Mouse (Mus musculus): ENCODE data around the gene Rrm2.
"Not testable (repeated sequence)": the region's sequence is repeated elsewhere in the genome, so short reads cannot be mapped to it uniquely, and the experiment has no call there.

Rrm2 gene

DNA sequence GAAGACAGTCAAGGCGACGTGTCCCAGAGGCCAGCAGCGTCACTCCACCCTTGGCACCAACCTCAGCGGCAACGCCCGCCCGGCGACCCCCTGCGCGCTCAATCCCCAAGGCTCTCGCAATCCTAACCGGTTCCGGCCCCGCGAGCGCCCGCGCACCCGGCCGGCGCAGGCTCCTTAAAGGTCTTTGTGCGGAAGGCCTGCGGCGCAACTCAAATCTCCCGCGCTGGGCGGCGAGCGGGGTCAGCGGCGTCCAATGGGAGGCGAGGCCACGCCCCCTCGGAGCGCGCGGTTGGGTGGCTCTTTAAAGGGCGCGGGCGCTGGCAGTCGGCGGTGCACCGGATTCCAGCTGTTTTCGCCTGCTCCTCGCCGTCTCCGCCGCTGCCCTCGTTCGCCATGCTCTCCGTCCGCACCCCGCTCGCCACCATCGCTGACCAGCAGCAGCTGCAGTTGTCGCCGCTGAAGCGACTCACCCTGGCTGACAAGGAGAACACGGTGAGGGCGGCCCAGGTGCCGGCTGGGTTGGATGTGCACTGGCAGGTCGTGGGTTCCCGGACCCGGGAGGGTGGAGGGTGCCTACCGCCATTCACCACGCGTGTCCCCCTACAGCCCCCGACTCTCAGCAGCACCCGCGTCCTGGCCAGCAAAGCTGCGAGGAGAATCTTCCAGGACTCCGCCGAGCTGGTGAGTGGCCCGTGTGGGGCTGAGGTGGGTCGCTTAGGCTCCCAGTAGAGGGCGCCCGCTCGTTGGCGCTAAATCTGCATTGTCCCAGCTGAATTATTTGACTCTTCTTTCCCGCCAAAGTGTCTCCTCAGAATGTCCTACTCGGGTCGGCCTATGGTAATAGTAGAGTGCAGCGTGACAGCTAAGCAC, at the start of gene Rrm2:
Rrm2 (plus strand) TSS at position 288 of the 870 bp plus-strand sequence.
- peak; percentile 97 to 98 for DNase-seq

DNA sequence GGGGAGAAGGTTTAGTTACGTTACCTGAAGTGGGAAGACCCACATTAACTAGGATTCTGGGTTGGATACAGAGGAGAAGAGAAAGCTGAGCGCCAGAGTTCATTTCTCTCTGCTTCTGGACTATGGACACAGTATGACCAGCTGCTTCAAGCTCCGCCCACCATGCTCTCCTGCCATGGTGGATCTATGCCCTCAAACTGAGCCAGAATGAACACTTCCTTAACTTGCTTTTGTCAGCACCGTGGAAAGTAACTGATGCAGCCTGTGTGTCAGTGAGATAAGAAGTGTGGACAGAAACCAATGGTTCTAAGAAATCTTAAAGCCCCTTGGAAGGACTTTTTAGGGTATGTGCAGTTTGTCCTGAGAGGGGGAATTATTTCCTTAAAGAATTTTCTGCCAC, 49.0 kb upstream of the Rrm2 start:
- DNase-seq = no peak

DNA sequence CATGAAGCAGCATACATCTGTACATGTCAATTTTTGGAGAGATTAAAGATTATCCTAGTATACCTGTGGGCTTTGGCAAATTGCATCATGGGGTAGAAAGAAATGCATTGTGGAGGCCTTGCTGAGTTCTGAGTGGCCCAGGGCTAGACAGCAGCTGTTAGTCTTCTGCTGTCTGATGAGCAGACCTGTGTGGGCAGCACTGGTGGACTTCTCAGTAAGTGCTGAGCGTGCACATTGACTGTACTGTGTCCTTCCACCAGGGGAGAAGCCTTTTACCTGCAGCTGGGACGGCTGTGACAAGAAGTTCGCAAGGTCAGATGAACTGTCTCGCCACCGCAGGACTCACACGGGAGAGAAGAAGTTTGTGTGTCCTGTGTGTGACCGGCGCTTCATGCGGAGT, 48.1 kb upstream of the Rrm2 start:
- no peak for DNase-seq

DNA sequence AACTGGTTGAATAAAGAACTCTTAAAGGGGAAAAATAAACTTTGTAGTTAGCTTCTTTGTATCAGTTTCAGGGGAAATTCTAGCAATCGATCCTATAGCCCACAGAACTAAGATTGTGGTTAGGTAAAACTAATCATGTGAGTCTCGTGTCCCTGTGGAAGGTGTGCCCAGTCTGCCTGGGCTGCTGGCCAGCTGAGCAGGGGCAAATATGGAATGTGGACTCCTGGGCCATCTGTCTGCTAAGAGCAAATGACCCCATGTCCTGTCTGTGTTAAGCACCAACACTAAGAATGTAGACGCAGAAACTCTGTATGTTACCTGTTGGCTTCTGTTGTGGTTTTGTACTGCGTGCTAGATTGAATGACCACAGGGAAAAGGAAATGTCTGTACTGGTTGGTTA, 46.9 kb upstream of the Rrm2 start:
- DNase-seq = peak in 1 of 2 experiments; percentile 25

DNA sequence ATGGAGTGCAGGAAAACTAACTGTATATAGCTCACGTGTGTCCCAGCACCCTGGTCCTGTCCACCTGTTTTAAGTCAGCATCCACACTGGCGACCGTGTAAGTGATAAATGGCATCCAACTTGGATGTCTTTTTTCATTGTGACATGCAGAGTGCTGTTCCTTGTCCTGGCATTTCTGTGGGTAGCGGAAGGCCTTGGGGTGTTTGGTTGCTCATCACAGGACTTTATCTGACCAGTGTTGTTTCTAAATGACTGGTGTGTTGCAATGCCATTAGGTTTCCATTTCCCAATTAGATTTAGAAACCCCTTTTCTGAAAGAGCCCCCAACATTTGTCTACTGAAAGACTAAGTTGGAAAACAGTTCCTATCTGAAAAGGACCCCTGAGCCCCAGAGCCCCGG, 45.9 kb upstream of the Rrm2 start:
- no peak for DNase-seq

DNA sequence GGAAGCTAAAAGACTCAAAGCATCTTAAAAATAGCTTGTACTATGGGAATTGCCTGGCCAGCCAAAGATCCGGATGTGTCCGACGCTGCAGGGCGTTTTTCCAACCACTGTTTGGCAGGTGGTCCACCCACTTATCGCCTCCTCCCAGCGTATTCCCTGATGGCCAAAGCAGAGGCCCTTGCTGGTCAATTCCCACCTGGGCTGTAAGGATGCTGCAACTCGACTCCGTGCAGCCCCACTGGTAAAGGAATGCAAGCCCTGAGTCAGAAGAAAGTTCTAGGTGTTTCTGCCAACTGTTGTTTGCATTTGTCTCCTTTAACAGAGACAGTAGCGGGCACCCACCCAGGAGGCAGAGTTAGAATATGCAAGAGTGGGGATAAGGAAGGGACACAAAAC, 27.9 kb upstream of the Rrm2 start:
- no peak for DNase-seq

DNA sequence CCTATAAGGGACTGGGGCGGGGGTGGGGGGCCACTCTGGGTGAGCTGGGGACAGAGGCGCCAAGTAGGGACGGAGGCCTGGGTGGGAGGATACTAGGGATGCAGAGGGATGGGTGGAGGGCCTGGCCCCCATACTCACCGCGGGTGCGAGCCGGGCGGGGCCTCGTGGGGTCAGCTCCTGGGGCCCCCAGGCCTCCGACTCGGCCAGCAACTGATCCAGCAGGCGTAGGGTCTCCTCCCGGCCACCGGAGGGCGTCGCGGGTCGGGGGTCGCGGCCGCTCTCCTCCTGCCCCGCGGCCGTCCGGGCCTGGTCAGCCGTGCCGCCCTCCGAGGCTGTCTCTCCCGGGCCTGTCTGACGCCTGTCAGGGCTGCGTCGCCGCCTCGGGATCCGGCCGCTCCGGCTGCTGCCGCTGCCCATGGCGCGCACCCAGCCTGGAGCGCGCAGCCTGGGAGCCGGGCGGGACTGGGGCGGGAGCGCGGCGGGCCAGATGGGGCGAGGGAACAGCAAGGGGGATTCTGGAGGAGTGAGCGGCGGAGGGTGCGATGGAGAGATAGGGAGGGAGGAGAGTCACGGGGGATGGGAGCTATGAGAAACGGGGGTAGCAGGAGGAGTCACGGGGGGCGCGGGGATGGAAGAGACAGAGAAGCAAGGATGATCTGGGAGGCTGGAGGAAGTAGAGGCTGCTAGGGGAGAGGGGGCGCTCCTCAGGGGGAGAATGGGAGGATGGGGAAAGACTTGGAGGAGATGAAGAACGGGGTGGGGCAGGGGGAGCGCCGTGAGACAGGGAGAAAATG, 27.4 kb upstream of the Rrm2 start:
- DNase-seq = peak; percentile 51 to 62

DNA sequence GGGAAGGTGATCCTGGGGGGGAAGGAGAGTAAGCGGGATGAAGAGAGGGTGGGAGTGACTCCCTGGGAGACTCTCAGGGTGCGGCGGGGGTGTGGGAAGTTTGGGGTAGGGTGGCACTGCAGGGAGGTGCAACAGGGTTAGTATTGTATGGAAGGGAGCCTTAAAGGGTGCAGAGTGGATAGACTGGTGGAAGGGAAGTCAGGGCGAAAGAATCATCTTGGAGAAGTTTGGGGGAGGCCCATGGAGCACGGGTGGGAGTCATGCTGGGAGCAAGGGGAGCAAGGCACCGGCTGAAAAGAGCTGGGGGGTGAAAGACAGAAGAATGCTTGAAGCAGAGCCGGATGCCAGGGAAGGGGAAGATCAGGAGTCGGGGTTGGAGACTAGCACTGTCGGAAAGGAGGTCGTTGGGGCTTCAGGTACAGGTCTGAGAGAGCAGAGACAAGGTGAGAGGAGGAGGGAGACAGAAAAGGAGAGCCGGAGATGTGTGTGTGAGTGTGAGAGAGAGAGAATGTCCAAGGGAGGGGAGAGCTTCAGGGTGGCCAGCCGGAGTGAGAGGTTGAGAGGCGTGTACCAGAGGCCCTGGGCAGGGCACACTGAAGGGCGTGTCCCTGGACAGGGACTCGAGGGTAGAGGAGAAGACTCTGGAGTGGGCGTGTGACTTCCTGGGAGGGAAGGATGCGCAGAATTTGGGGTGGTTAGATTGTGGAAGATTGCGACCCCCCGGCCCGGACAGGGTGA, 26.6 kb upstream of the Rrm2 start, which contains the start of gene Cys1:
Cys1 (minus strand) TSS at position 528 of the 738 bp plus-strand sequence.
- no peak for DNase-seq

DNA sequence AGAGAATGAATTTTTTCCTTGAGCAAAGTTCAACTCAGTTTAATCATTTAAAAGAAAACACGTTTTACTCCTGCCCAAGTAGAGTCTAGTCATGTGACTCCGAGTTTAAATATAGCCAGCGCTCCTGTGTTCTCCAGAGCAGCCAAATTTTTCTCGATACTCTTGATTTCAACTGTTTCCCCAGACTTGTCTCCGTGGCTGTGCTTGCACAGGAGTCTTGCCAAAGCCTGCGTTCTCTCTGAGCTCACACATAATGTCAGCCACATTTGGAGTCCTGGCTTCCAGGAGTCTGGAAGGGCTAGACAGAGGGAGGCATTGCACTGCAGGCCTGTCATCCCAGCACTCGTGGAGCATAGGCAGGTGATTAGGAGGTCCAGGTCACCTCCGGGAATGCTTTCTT, 25.5 kb upstream of the Rrm2 start:
- DNase-seq = no peak

DNA sequence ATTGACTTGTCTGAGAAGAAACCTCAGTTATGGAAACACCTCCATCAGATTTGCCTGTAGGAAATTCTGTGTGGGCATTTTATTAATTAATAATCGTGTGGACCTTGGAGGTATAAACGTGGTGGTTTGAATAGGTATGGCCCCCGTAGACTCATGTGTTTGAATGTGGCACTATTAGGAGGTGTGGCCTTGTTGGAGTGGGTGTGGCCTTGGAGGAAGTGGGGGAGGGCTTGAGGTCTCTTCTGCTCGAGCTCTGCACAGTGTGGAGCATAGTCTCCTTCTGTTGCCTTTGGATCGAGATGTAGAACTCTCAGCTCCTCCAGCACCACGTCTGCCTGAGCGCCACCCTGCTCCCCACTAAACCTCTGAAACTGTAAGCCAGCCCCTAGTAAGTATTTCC, 24.6 kb upstream of the Rrm2 start:
- no peak for DNase-seq

DNA sequence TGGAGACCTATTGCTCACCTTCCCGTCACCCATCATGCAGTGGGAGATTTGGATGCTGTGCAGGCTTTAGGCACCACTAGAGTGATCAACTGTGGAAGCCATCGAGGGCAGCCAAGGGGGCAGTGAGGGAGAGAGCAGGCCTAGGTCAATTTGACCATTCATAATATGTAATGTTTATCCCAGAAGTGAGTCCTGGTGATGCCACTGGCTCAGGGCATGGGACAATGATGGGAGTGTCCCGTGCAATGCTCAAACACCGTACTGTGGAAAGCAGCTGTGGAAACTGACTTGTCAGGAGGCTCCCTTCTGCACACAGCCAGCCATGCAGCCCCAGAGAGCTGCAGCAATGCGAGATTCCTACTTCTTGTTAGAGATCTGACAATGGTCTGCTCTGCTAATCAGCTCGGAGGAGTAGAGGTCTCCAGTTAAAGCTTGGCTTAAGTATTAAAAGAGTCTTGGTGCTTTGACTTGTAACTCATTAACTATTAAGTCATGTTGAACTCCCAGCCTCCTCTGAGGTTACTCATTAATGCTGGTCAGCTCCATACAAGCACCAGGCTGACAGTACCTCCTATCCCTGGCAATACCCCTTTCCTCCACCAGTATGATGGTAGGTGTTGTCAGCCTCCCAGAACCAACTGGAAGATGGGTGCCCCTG, 21.9 kb upstream of the Rrm2 start:
- DNase-seq = no peak

DNA sequence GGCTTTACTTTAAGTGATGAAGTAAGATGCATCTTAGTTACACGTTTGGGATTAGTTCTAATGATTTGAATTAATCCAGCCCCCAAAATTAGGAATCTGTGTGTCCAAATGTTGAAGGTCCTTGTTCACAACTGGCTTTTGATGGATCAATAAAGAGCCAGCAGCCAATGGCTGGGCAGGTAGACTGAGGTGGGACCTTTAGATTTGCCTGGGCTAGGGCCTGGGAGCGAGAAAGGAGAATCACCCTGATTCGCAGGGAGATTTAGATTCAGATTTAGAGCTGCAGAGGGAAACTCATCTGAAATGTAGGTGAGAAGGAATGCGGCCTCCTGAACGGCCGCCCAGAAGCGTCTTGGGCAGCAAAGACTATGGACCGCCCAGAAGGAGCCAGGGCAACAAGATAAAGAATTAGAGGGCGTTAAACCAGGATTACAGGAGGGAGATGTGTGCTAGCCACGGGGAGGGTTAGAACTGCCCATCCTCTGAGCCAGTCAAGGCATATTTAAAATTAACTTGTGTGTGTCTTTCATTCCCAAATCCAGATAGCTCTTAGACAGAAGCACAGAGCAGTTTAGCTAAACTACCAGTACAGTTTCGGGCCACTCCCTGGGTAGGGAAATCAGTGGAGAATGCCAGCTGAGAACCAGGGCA, 21.2 kb upstream of the Rrm2 start:
- no peak for DNase-seq

DNA sequence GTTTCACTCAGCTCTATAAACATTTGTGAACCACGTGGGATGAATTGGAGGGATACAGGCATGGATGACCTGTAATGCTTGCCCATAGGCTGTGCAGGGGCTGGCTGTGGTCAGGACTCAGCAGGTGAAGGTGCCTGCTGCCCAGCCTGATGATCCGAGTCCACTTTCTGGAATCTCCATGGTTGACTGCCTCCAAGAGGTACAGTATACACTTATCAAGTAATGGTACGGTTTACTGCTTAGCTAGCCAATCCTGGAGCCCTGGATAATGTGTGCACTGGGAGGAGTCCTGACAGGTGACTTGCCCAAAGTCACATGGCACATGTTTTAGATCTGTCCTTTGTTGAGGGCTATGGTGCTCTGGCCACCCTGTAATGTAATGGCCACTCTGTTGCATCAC, 17.7 kb upstream of the Rrm2 start:
- no peak for DNase-seq

DNA sequence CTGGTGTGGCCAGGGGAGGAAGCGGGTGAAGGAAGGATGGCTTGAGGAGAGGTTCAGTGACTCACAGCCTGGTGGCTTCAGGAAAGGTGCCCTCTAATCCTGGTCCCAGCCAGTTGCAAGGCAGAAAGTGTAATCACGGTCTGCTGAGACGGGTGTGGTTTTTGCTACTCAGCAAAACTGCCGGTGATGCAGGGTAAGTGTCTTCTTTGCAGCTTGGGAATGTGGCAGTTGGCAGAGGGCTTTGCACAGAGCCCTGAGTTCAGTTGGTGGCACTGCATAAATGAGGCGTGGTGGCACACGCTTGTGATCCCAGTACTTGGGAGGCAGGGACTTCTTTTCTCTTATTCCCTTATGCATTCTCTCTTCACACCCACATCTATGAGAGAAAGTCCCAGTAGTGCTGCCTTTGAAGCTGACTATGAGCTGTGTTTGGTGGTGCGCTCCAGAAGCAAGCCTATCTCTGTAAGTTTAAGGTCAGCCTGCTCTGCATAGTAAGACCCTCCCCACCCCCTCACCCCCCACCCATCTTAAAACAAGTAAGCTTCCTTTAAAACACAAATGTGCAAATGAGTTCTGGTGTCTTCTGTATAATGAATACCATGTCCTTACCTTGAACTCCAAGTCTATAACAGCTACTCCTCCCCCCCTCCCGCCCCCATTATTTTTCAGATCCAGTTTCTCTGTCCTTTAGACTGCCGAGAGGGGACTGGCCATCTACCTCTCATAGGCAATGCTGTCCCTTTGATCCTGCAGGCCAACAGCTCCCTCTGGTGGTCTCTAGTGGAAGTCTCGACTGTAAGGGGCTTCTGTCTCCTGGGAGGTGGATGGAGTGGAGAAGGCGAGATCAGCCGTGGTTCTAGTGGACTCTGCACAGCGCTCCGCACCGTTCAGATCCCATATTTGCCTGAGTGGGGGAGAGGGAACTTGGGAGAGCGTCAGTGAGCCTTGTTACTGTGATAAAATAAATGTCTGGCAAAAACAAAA, 11.2 kb upstream of the Rrm2 start:
- DNase-seq = peak; percentile 95 to 97

DNA sequence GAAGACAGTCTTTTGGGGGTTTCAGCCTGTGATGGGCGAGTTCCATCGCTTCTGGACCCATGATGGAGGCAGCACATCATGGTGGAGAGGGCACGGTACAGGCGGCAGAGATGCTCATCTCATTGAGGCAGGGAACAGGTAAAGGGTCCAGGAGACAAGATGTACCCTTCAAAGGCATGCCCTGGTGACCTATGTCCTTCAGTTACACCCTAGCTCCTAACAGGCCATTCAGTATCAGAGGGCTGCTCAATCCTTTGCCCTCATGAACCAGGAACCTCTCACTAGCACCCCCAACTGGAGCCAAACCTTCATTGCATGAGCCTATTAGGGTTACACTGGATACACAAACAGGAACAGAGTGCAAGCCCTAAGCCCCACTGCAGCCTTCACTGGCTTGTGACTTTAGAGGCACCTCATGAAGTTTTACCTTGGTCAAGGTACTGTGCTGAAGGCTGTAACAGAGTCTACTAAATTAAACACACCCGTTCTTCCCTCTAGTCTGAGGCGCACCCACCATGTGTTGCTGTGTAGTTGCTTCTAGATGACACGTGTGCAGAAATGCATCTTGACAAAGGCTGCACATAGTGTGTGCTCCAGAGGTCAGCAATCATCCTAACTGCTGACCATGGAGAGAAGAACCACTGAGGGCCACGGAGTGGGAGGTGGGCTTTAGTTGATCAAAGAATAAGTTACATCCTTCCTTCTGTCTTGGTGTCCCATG, 10.4 kb upstream of the Rrm2 start:
- no peak for DNase-seq

DNA sequence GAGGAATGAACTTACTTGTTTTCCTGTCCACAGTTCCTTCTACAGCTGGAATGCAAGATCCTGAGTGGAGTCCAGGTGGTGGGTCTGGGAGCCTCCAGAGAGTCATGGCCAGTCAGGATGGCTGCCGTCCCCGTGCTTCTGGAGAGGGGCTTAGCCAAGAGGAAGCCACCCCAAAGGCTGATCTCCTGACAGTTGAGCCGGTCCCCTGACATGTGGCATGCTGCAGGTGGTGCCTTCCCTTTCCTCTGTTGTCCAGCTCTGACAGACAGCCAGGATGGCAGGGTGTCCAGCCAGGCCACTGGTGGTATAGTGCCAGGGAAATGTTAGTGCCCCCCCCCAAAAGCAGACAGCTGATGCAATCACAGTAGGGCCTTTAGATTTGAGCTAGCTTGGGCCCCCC, 9.5 kb upstream of the Rrm2 start:
- no peak for DNase-seq

DNA sequence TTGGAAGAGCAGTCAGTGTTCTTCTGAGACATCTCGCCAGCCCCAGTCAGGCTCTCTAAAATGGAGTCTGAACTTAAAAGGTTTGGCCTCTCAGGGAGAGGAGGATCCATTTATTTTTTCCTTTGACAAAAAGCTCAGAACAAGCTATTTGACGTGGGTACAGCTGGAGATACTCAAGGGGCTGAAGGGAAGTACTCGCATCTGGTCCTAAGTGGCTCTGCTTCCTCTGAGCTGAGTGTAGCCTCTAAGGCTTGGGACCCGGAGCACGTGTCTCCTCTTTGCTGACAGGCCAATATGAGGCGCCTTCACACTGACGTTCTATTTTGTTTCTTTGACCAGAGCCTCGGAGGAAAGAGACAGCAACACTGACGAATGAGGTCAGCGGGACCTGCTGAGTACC, 8.5 kb upstream of the Rrm2 start:
- no peak for DNase-seq

DNA sequence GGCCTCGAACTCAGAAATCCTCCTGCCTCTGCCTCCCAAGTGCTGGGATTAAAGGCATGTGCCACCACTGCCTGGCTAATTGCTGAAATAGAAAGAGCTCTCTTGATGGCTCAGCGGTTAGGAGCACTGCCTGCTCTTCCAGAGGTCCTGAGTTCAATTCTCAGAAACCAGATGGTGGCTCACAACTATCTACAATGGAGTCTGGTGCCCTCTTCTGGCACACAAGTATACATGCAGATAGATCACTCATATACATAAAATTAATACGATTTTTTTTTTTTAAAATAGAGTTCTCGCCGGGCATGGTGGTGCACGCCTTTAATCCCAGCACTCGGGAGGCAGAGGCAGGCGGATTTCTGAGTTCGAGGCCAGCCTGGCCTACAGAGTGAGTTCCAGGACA, 6.4 kb upstream of the Rrm2 start:
- not testable (repeated sequence) for DNase-seq

DNA sequence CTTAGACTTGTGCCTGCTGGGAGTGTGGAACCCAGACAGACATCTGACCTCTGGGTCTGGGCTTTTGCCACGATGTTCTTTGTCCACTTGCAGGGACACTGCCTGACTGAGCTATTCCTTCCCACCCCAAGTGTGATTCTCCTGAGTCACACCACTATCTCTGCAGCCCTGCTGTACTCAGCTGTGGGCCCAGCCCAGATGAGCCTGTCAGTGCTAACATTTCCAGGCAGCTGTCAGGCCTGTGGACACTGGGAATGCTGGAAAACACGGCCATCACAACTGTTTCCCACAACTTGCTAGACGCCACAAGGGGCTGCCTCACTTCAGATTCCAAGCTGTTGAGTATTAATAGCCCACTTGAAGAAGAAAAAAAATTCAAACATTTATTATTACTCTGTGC, 5.0 kb upstream of the Rrm2 start:
- DNase-seq = no peak

Data from cerebellum, postnatal 10 days (tissue).